Mouse (Mus musculus): ENCODE measurements around the gene Mipep. TPM values are rescaled to one million over a fixed set of nuclear protein-coding genes. Genes with fewer than 3 reads are reported as not detected.

The Mipep gene
- total RNA-seq, 2 experiments from 2014 or later, result 4.2 to 5.4 TPM

DNA sequence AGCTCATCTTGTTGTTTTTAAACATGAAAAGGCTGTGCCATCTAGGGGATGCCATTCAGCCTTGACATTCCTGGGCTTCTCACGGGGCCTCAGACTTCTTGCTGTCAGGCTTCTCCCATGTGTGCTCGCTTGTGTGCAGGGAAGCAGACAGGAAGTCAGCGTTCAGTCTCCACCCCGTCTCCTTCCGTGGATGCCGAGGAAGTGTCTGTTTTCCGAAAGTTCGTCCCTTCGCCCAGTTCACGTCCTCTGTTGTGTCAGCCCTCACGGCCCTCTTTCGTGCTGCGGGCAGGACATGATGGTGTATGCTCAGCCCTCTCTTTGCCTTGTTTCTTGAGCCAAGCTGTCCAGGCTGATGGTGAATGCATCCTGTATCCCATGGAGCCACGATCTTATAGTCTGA lies 65.7 kb downstream of the Mipep start:
- no peak for ATAC-seq (replicated peaks; ENCODE audit: low FRiP score, poor library complexity, severe bottlenecking)

DNA sequence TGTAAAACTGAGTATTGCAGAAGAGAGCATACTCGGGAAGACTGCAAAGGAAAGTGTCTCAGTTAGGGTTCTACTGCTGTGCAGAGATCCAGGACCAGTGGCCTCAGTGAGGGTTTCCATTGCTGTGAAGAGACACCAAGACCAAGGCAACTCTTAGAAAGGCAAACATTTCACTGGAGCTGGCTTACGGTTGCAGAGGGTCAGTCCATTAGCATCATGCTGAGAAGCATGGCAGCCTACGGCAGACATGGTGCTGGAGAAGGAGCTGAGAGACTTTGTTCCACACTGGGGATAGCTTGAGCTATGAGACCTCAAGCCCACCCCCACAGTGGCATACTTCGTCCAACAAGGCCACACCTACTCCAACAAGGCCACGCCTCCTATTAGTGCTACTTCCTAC lies 67.3 kb downstream of the Mipep start:
- no peak for ATAC-seq (replicated peaks; ENCODE audit: low FRiP score, poor library complexity, severe bottlenecking)

DNA sequence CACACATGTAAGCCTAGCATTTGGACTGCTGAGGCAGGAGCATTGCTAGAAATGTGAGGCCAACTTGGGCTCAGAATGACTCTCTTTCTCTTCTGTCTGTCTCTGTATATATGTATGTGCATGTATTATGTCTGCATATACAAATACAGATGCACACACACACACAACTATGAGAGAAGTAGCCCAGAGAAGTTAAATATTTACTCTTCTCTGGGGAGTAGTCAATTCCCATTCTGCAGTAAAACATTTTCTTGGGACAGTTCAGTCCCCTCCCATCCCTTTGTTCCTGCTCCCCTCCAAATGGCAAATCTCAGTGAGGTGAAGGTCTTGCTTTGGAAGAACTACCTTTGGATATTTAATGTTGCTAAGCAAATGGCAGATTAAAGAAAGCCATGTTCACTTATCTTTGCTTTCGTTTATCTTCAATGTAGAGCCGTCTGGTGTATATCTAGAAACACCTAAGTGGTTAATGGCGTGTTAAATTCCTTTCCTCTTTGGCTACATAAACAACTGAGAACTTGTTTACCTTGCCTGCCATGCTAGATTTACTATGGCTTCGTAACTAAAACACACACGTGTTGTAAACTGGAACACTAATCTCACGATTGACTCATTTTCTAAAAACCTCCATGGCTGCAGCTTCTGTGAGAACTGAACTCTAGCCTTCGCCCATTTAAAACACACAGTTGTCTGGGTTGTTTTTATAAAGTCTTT lies 72.0 kb downstream of the Mipep start:
- no peak for ATAC-seq (replicated peaks; ENCODE audit: low FRiP score, poor library complexity, severe bottlenecking)

DNA sequence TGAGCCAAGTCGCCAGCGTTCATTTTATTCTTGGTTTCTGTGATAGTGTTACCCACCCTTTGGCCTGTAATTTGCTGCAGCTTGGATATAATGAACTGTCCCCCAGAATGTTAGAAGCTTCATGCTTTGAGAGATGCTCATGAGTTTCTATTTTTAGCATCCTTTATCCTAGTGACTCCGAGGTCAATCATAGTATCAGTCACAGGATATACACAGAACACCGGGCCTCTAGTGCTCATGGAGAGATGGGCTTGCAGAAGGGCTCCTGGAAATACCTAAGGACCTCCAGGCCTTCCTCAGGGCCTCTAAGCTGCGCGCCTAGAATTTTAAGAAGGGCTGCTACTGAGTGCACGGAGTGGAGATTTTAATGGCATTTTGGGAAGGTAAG lies 72.5 kb downstream of the Mipep start:
- ATAC-seq (replicated peaks; ENCODE audit: low FRiP score, poor library complexity, severe bottlenecking), result no peak

DNA sequence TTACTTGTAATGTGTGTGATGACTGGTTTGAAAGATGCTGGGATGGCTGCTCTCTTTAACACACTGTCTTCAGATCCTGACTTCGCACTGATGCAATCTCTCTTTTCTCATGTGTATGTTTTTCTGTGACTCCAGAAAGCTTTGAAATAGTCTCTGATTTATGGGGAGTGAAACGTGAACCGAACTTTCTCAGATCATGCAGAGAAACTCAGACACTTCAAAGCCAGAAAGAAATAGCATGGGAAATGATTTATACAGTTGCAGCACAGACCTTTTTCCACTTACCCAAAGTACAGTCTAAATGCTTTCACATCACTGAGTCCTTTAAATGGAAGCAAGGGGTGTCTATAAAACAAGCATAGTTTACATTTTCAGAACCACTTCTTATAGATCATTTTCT lies 79.0 kb downstream of the Mipep start:
- no peak for ATAC-seq (replicated peaks; ENCODE audit: low FRiP score, poor library complexity, severe bottlenecking)

DNA sequence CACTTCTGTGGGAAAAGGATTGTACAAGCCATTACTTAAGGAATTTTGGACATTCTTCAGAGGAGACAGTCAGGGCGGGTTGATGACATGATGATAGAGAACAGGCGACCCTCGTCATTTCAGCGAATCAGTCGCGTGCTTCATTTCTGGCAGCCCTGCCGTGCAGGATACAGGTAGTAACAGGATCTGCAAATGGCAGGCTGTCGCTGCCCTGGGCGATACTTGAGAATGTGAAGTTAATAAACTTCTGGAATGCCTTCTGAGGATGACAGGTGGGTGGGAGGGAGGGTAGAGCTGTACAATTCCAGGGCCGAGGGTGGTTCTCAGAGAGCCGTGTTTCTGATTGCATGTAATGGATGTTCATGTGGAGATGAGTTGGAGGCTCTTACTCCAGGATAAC lies 82.0 kb downstream of the Mipep start:
- no peak for ATAC-seq (replicated peaks; ENCODE audit: low FRiP score, poor library complexity, severe bottlenecking)

DNA sequence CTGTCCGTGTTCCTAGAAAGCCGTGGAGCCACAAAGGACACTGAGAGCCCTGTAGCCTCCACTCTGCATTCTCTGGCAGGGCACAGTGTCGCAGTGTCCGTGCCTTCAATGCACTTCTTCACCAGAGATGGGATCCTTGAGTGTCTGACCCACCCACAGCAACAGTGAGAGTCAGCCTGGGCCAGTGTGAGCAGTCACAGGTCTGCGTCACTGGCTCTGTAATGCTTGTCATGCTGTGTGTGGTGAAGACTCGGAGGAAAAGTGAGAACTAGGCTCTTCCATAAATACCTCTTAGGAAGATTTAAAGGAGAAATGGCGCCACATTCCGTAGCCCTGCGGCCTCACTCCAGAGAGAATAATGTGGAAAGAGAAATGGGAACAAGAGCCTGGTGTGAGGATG lies 84.0 kb downstream of the Mipep start:
- no peak for ATAC-seq (replicated peaks; ENCODE audit: low FRiP score, poor library complexity, severe bottlenecking)

DNA sequence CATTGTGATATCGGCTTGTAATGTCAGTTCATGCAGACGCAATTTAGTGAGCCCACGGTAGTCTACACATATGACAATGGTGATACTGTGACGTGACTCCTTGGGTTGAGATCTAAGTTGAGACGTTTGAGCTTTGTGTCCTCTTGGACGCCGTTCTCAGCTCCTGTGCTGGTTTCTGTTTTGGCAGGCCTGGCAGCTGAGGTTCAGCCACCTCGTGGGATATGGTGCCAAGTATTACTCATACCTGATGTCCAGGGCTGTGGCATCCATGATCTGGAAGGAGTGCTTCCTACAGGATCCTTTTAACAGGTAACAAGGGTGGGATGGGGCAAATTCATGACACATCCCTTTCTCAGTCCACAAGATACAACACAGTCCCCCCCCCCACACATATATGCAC lies 87.5 kb downstream of the Mipep start:
- ATAC-seq (replicated peaks; ENCODE audit: low FRiP score, poor library complexity, severe bottlenecking), result no peak

DNA sequence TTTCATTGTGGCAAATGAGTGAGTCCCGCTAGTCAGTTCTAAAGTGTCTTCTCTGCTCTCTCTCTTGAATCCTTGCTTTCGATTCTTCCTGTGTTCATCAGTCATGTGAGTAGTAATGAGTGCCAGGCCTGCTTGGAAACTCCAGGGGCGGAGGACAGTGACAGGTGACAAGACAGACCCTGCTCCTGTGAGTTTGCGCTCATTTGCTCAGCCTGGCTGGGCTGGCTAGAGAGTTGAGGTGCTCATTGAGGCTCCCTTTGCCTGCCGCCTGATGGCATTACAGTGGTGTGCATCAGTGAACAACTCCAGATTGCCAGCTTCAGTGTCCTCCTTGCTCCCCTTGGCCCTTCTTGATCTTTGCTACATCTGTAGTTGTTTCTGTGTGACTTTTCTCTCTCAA lies 97.7 kb downstream of the Mipep start:
- no peak for ATAC-seq (replicated peaks; ENCODE audit: low FRiP score, poor library complexity, severe bottlenecking)

DNA sequence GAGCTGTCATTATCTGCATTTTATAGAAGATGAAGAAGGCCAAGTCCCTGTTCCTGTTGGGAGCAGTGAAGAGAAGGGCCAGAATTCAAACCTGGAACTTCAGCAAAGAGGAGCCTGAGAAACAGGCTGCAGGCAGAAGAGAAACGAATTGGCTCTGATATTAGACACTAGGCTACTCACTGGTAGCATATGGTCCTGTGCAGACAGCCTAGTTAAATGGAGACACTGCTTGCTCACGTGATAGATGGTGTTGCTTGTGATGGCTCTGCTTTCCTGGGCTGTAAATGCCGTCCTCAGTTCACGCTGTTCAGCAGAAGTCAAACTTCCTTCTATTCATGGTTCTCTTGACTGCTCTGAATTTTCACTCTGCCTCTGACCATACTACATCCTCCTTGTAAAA lies 98.3 kb downstream of the Mipep start:
- ATAC-seq (replicated peaks; ENCODE audit: low FRiP score, poor library complexity, severe bottlenecking), result no peak

DNA sequence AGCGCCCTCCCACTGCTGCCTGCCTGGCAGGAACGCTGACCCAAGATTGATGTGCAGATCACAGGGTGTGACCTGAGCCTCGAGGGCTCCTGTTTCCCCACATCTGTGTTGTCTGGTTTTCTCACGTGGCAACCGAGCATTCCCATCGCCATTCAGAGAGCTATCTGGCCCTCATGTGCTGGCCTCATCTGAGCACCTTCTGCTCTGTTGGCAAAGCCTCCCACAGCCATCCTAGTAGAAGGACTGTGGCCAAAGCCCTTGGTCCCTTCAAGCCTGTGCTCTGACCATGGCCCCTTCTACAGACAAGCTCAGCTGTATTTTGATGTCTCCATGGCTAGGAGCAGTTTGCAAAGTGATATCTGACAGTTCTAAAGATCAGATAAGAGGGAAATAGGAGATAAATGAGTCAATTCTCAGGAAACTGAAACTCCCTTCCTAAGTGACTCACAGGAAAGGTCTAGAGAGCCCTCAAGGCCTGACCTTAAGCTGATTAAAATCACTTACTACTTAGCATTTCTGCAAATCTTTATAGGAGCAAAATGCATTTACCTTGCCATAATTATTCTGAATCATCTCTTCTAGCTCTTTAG lies 101.1 kb downstream of the Mipep start:
- ATAC-seq (replicated peaks; ENCODE audit: low FRiP score, poor library complexity, severe bottlenecking), result no peak

DNA sequence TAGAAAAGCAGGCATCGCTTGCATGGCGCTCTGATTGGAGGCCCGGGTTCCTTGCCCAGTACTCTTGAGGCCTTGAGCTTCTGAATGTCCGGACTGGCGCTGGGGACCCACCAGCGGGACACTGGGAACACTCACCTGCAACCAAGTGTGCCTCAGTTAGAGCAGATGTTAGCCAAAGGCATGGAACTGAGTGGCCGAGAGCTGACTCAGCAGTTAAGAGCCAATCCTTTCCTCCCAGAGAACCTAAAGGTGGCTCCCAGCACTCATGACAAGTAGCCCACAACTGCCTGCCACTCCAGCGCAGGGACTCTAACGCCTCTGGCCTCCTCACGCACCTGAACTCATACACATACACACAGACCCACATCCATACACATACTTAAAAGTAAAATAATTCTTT lies 109.5 kb downstream of the Mipep start:
- no peak for ATAC-seq (replicated peaks; ENCODE audit: low FRiP score, poor library complexity, severe bottlenecking)

DNA sequence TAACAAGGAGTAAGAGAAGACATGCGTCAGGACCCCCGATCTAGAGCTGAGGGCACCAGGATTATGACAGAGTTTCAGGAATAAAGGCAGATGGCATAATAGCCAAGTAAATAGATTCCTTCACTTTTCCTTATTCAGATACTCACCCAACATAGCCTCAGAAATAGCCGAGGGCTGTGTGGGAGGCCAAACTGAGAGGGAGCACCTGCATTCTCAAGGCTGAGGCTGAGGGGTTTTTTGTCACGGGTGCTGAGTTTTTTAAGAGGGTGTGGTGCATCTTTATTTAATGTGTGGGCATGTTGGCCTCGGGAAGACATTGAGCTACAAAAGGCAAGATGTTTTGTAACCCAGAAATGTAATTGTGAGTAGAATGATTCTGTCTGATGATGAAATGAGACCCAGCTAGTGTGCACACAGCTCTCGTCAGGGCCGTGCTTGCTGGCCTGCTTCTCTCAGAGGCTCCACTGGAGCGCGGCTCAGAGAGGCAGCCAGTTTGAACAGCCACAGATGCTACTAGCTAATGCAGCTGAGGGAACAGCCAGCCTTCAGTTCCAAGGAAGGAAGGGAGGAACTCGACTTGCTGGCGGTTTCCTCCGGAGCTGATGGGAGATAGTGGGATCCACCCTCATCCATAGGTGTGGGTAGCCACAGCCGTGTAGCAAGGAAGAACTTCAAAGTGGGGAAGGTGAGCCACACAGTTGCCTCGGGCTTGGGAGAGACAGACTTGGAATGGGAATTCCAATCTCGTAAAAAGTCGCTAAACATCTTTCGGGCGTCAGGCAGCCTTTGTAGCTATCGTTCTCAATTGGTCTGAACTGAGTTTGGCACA lies 111.0 kb downstream of the Mipep start:
- no peak for ATAC-seq (replicated peaks; ENCODE audit: low FRiP score, poor library complexity, severe bottlenecking)

DNA sequence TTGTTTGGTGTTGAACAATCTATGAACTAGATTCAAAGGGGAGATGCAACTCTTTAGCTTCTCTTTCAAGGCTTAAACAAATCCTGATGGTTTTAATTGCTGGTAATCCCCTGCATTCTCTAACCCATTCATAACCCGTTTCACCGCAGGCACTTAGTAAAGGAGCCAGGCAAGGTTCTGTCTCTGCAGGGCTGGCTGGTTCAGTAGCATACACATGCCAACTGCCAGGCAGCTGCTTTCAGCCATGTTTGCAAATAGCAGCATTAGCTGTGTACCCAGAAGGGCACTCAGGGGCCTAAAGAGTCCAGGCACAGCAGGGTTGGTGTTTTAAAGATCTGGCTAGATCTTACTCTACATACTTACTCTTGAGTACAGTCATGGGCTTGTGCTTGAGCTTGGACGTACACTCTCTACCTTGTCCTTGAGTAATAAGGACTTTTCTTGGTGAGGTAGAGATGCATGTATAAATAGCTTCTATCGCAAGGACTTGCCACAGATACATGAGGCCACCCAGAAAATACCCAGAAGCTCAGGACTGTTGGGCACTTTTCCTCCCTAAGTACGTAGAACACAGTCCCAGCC lies 113.8 kb downstream of the Mipep start:
- no peak for ATAC-seq (replicated peaks; ENCODE audit: low FRiP score, poor library complexity, severe bottlenecking)

DNA sequence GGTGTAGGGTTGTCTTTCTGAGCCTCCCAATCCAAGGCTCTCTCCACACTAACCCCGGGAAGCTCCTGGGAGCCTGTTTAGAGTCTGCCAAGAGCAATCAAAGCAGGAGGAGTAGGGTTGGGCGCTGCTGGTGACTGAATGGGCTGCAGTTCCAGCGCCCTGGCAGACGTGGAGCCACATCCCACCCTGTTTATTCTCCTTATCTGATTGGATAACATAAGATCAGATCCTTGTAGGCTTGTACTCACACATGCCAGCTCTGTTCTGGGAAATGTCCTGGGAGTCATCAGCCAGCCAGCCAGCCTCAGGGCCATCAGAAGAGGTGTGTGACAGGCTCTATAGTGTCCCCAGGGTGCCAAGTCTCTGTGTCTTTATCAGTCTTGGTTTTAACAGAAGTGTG lies 120.1 kb downstream of the Mipep start:
- no peak for ATAC-seq (replicated peaks; ENCODE audit: low FRiP score, poor library complexity, severe bottlenecking)

DNA sequence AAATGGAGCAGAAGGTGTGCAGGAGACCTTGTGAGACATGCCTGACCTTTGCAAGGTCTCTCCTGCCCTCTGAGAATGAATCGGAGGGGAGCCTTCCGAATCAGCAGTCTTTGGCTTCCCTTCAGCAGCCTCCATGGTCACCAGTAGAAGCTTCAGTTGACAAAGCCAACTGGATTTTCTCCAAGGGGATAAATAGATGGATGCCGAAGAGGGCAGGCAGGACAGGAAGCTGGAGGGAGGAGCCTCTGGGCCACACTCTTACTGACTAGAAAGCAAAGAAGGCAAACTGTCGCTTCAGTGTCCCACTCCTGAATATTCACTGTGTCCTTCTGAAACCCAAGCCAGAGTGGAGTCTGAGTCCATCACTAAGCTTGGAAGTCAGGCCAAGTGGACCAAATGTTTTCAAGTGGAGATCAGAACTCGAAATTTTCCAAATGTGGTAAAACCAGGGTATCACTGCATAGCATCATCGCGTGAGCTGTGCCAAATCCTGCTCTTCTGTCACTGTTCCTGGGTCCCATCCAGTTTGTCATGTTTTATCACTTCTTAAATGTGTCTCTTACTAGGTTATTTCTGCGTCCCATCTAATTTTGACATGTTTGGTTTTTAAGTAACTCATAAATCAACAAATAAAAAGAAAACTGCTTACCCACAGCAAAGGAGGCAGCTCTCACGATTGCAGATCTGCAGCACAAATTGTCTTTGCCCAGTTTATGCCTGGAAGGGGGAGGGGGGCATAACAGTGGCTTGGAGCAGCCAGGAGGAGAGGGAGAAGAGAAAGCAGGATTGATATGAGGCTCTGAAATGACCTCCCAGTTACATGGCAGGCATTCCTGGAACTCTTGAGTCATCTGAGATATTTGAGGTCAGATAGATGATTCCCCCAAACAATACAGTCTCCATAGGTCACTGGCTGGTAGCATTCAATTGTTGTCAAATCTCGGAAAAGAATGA lies 122.3 kb downstream of the Mipep start:
- ATAC-seq (replicated peaks; ENCODE audit: low FRiP score, poor library complexity, severe bottlenecking), result no peak

DNA sequence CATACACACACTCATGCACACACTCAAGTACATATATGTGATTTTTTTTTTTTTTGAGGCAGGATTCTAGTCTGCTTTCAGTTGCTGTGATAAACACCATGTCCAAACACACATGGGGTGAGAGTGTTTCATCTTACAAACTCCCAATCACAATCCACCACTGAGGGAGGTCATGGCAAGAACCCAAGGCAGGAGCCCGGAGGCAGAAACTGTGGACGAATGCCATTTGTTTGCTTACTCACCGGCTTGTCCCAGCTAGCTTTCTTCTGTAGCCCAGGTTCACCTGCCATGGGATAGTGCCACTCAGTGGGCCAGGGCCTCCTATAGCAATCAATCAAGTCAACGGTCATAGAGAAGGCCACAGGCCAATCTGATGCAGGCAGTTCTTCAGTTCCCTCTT lies 125.0 kb downstream of the Mipep start:
- no peak for ATAC-seq (replicated peaks; ENCODE audit: low FRiP score, poor library complexity, severe bottlenecking)

DNA sequence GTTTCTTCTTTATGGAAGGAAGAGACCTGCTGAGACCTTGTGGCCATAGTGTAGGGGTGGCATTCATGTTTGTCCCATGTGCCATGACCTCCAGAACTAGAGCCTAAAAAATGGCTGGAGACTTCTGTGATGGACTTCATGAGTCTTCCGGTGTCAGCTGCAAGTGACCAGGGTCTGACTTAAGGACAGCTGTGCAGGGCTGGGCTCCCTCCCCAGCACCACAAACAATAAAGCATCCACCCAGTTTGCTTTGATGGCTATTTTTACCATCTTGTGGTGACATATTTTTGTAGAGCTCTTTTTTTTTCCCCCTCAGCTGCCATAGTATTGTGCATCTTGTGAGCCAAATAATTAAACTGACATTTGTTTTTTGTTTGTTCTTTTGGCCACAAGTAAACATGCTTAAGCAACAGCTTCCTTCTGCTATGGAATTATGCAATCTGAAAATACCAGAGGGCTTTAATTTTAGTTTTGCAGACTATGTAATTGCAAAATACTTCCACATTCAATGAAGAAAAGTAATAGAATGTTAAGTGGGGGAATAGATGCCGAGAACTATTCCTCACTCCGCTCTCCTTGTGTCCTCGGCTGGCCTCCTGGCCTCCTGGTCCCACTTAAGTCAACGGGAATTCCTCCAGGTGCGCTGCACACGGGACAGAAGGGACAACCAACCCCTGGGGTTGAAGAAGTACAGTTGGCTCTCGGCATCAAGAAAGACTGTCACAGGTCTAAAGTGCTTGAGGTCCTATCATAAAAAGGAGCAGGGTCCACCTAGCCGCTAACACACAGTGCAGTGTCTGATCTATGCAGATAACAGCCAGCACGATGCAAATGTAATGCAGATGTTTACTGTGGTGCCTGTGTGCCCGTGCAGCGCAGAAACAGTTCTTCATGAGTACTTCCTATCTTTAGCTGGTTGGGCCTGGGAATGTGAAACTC lies 126.4 kb downstream of the Mipep start:
- ATAC-seq (replicated peaks; ENCODE audit: low FRiP score, poor library complexity, severe bottlenecking), result no peak
